Mouse (Mus musculus) liver, postnatal 0 days (tissue): ENCODE results near the gene Dync2li1.

Experiments
- CTCF ChIP-seq: sonication (generic); IDR thresholded peaks from 2 replicates; pipeline ENCODE4 v1.5.1; 2016; ENCODE audit warnings: antibody characterized with exemption, low read depth
- EP300 ChIP-seq: IDR thresholded peaks from 2 replicates; pipeline ENCODE4 v1.6.1; 2016; ENCODE audit warnings: antibody characterized with exemption, low read depth, mild to moderate bottlenecking

DNA sequence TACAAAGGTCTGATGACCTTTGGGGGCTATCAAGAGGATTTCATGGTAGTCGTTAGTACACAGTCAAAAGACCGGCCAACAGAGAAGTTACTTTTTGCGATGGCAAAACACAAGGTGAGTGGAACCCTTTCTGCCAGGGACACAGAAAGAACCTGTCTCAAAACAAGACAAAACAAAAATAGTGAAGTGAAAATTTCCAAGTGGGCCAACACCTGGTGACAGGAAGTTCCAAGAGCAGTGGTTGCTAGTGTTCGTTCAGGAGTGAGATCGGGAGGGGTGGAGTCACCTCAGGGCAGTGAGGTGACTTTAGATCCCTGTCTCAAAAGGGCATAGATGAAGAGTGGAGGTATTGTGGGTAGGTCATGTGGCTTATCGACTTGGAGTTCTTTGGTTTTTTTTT lies 8.3 kb upstream of the Dync2li1 start:
- no peak for TF ChIP-seq CTCF
- no peak for TF ChIP-seq EP300
